Mouse (Mus musculus): Measurements from ENCODE around the gene Srp9.

The Srp9 gene

DNA sequence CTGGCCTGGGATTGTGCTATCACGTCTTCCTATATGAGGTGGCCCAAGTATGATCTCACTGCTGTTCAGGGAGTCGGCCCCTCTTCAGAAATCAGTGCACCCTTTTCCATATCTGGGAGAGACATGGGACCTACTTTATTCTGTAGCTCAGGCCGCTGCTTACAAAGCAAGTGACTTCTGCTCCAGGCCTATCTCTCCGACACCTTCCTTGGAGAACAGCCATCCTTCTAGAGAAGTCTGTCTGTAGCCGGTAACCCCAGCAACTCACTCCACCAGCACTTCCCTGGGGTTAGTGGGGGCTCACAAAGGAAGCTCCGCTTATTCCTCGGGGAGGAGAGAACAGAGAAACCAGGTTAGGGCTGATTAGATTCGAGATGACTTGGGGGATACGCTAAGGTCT is 17.3 kb upstream of the Srp9 start:
- no peak for DNase-seq

DNA sequence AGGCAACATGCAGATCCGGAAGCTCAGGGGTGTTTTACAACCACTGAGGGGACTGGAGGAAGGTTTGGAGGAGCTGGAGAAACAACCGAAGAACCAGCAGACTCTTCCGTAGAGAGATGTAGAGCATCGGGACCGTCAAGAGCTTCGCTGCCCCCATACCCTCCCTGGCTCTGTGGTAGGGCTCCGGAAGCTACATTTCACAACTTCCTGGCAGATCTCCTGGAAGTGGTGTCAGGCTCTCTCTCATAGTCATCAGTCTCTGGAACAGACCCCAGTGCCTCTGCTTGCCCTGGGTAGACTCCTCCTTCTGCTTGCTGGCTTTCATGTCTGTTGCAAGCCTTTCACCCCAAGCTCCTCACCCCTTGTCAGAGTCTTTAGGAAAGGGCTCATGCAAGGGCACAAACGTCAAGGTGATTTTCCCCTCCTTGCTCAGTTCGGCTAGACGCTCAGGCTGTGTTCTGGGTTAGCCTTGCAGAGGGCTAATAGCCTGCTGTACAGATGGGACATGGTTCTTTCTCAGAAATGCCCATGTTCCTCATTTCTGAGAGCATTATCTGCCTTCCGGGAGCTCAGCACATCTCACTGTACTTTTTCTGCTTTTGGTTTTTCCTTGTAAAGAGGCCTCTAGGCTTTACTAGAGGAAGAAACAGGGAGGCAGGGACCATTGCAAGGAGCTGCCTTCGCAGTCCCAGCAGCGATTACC is 16.0 kb upstream of the Srp9 start:
- no peak for DNase-seq

DNA sequence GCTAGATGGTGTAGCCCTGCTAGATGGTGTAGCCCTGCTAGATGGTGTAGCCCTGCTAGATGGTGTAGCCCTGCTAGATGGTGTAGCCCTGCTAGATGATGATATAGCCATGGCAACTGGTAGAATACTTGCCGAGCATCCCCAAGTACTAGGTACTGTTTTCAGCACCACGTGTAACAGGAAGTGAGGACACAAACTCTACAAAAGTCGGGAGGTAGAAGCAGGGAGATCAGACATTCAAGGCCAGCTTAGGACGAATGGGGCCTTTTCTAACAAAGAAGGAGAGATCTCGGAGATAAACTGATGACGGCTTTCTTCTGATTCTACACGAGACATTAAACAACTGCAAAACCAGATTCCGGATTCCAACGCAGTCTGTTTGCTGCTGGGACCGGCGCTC is 14.4 kb upstream of the Srp9 start:
- DNase-seq = no peak

DNA sequence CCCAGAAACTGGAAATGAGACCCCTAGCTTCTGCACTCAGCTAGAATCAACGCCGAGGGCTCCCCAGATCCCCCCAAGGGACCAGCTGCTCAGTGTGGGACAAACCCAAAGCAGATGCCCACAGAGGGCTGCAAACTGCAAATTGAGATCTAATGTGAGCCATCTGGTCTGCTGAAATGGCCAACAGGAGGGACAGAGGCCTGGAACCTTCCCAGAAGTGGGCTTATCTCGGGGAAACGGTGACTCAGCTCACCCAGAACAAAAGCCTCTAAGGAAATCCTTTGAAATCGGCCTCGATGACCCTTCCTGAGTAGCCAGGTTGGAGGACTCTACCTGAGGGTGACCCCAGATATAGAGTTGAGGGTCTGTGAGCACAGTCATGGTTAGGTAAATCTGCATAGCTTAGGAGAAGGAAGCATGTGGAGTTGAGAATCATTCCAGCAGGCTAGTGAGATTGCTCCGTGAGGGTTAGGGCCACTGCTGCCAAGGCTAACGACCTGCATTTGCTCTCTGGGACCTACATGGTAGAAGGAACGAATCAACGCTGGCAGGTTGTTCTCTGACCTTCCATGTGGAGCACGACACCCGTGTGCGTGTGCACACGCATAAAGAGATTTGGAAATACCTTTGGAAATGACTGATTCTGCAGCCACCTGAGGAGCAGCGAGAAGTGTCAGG is 13.7 kb upstream of the Srp9 start:
- DNase-seq = peak; percentile 44

DNA sequence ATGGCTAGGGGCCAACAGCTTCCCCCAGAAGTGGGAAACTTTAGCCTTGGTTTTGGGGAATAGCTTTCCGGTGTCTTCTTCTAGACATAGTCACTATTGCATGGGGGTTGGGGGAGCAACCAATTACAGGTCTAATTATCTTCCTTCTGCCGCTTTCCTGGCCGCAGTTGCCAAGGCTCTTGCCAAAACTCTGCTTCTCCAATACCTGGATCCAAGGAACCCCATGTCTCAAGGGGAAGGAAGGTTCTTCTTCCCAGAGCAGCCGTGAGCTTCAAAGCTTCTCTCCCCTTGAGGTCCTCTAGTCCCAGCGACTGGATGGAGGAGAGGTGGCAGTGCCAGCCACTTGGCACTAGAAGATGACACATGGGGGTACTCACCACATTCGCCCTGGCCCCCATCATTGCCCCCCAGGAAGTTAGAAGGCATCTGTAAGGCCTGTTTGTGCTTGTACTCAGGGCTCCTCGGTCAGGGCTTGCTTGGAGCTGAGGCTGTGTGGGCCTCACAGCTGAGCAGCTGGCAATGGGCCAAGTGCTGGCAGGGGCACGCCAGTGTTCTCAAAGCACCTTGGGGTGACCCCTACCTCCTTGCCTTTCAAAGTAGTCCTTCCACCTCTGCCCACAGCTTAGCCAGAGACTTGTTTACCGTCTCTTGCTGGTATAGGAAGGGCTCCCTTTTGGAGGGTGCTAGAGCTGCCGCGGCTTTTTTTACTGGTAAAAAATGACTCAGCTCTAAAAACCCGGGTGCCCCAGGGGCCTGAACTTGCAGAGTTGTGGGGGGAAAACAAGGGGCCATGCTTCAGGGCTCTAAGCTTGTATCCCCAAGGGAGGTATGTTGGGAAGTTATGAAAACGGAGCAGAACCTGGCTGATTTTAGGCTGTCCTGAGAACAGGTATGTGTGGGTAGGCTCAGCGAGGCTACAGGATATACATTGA is 12.9 kb upstream of the Srp9 start:
- peak; percentile 40 for DNase-seq

DNA sequence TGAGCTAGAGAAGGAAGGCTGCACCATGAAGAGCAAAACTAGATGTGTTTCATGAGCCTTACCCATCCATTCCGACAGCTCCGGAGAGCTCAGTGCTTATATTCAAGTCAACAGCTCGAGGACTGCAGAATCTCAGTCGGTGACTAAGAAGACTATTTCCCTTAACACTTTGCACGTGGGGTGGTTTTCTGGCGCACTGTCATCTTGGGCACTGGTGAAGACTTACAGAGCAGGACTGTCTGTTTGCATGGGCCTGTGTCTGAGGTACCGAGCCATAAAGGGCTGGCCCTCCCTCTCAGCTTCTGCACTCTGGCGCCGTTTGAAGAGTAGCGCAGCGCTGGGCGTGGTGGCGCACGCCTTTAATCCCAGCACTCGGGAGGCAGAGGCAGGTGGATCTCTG is 12.2 kb upstream of the Srp9 start:
- DNase-seq = no peak

DNA sequence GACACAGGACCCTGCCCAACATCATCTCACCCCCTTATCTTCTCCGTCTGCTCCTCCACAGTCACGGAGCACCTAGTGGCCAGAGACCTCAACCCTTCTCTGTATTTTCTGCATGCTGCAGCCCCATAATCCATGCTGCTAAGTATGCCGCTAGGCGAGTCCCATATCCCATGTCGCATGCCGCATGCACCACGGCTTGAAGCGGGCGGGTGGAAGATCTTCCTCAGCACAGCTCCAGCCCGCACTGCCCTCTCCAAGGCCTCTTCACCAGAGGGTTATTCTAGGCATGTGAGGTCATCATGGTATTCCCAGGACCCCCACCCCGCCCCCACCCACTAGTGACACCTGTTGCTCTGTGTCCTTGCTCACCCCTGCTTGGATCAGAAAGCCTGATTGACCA is 11.4 kb upstream of the Srp9 start:
- no peak for DNase-seq

DNA sequence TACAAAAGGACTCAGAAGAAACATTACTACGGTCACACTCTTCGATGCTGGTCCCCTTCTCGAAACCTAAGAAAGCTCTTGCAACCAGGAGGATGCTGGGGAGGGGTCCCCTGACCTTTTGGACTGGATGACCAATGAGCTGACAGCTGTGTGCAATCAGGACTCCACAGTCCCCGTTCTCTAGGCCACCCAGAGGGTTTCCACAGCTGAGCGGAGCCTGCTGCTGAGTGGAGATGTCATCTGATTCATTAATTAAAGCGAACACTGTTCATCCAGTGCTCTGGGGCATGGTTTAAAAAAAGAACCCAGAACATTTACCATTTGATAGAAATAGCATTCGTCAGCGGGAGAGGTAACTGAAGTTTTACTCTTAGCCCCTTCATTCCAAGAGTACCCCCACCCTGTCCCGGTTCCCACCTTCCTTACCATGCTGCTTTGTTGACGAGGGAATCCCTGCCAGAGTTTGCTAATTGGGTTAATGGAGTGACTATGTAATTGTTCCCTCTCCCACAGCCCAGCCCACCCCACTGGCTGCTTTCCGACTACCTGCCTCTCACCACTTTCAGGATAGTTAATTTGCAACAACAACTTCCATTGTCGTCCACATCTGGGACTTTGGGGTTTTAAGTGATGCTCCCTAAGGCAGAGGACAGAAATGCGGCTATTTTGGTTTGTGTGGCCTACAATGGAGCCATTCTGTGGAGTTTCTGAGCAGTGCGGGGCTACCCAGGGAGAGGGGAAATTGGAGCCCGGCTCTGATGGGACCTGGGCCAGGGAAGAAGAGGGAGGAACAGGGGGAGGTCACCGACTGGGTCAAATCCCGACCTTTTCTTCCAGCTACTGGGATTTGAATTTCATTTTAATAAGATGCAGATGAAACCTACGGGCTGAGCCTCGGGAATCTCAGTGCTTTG is 10.7 kb upstream of the Srp9 start:
- no peak for DNase-seq

DNA sequence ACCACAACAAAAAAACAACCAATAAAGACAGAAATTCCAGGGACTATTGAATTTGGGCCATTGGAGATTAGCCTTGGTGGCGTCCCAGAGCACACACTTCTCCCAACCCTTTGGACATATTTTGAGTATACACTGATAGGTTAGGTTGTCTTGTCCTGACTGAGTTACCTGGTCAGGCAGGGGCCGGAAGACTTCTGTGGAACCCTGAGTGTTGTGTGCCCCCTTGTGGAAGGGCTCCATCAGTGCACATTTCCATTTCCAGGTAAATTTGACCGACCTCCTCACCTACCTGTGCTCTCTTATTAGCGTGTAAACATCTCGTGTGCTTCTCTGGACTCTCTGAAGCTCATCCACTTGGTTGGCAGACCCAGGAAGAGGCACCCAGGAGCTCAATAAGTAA is 9.3 kb upstream of the Srp9 start:
- no peak for DNase-seq

DNA sequence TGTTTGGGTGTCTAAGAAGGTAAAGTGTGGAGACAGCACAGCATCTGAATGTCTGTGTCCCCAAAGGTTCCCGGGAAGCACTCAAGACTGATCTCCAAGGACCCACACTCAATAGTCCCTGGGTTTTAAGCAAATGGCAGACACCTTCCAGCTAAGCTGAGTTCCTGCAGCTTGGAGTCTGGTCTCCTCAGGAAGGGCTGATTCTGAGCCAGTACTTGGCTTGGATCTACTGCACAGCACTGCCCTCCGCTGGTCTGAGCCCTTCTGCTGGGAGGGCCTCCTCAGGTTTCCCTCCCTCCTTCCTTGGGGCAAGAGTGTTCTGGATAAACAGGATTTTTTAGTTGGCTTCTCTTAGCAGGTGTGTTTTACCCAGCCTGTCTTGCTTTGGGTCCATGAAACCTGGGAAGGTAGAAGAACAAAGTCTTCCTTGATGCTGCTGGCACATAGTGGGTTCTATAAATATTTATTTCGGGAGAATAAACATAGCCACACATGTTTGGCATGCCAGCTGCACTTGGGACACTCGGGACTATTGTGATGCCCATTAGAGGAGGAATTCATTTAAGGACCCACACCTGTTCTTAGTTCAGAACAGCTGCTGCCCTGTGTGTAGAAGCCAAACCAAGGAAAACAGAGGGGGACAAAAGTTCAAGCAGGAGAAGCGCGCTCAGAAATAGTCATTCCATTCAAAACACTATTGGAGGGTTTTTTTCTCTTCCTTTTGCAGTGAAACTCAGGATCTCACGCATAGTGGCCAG is 8.7 kb upstream of the Srp9 start:
- DNase-seq = peak; percentile 45

DNA sequence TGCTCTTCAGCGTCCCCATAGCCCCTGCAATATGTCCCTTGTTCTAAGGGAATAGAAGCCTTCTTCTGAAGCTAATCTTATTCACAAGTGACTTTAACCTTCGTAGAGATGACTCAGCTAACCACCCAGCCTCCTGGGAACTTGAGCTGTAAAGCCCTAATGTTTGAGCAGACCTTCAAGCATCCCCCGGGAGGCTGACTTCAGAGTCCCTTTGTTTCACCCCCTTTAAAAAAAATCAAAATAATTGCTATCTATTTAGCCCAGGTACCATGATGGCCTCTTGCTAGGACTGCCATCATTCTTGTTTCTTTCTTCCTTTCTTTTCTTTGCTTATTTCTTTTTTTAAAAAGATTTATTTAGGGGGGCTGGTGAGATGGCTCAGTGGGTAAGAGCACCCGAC is 2.1 kb upstream of the Srp9 start:
- DNase-seq = no peak

DNA sequence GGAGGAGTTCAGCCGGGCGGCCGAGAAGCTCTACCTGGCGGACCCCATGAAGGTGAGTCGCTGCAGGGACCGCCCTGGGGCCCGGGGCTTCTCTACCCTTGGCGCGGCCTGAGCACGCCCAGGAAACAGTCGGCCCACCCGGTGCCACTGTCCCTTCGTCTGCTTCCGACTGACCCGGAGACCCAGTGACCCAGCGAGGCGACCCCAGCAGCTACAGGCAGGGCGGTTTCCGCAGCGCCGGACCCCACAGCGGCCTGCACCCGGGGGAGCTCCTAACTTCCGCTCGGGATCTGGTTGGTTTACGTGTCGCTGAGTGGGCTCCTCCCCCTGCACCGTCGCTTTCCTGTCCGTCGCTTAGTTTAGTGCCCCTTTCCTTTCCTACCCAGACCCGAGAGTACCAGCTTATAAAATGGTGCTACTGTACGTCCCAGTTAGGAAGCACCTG is 409 bp downstream of the Srp9 start:
- peak; percentile 80 for DNase-seq

DNA sequence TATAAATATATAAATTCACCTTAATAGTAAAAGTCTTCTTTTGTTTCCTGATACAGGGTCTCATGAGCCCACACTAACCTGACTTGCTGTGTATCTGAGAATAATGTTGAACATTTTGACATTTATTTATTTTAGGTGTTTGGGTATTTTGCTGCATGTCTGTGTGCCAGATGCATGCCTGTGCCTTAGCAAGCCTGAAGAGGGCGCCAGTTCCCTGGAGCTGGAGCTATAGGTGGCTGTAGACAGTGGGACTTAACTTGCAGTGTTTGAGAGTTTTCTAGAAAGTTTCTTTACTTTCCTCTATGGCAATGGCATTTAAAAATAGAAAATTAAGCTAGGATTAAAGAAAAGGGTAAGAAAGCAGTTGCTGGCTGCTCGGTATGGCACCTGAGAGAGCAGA is 6.3 kb downstream of the Srp9 start:
- no peak for DNase-seq

DNA sequence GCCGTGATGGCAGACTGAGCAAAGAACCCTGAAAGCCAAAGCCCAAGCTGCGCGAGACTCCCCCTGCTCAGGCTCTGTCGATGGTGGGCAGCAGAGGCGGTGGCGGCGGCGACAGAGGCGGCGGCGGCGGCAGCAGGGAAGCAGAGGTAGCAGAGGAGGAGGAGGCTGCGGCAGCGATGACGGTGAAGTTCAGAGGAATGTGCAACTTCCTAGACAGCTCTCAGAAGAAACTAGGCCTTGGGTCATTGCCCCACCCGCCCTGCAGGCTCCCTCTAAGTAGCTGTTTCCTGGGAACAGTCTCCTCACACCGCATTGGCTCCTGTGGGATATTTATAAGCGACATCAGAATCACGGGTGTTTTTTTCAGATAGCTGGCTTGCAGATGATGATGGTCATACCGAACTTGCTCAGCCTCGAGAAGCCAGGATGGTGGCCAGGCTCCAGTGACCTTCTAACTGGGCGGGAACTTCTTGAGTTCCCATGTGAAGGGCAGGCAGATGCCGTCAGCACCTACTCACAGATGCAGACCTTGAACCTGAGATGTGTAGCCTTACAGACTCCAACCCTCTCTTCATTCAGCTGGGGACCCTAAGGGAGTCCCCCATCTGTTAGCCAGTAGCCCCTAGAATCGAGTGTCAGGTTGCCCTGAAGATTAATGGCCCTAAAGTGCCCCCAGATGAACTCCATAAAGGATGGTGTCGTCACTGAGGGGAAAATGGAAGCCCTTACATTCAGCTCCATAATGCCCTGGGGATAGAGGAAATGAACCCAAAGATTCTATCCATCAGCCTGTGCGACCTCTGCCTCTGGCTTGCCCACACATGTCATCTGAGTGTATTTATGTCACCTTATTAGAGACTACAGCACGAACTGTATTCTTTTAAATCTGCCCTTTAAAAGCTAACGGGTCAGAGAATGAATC is 12.9 kb downstream of the Srp9 start:
- DNase-seq = no peak

DNA sequence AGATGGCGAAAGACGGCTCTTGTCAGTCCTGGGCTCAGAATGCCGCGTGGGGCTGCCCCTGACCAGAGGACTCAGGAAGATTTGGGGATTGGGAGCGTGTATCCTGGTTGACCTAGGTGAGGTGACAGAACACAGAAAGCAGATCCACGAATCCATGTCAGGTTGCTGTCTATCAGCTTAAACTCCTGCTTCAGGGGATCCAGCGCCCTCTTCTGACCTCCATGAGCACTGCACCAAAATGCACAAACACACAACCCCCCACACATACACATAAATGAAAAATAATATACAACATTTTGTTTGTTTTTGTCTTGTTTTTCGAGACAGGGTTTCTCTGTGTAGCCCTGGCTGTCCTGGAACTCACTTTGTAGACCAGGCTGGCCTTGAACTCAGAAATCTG is 13.6 kb downstream of the Srp9 start:
- DNase-seq = no peak

DNA sequence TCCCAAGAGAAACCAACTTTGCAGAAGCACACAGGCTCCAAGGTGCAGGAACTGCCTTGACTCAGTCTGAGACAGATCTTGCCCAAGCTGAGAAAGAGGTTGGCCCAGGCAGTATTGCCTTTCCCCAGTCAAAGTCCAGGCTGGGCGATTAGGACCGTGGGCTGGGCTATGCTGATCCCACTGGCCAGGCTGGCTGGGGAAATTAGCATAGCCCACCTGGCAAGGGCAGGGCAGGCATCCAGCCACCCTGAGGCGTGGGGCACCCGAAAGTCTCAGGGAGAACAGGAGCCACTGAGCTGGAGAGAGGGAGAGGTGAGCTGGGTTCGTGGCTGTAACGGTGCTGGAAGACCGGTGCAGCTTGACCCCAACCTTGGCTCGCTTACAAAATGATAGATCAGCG is 15.4 kb downstream of the Srp9 start:
- no peak for DNase-seq

DNA sequence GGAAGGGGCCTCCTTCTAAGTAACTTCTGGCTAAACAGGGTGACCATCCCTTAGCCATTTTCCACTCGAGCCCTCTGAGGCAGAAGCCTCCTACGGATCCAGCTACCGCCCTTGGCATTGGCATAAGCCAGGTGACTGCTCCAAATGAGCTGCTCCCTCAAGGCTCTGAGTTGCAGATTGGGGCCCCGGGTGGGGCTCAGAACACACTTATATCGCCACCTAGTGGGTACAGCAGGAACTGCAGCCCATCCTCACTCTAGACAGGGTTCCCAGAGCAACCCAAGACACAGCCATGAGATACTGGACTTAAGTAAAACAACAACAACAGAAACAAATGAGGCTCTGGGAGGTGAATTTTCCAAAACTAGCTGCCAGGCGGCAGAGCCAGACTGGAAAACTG is 15.8 kb downstream of the Srp9 start:
- DNase-seq = peak; percentile 75

DNA sequence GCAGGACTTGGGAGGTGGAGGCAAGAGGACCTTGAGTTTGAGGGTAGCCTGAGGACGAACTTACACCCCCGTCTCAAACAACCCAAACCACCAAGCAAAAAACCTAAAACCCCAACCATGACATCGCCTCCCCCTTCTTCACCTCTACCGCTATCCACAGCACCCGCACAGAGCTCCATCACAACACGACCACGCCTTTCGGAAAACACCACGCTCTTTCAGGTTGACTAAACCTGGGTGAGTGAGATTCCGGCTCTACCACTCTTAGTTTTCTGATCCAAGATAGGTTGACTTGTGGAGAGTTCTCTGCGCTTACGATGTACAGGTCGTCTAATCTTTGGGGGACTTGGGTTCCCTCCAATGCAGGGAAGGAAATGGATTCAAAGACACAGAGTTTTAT is 18.2 kb downstream of the Srp9 start:
- no peak for DNase-seq

DNA sequence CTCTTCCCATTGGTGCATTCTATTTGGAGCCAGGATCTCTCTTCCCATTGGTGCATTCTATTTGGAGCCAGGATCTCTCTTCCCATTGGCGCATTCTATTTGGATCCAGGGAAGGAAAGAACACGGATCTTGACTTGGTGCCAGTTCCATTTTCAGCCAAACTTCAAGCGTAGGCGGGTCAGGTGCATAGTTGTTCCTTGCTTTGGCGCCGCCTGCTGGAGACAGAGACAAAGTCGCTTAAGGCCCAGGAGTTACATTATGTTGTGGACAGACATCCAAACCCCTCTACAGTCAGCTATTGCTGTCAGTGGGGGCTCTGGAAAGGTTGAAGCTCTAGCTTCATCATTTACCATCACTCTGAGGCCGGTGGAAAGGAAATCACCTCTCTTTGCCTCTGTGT is 18.8 kb downstream of the Srp9 start:
- no peak for DNase-seq

DNA sequence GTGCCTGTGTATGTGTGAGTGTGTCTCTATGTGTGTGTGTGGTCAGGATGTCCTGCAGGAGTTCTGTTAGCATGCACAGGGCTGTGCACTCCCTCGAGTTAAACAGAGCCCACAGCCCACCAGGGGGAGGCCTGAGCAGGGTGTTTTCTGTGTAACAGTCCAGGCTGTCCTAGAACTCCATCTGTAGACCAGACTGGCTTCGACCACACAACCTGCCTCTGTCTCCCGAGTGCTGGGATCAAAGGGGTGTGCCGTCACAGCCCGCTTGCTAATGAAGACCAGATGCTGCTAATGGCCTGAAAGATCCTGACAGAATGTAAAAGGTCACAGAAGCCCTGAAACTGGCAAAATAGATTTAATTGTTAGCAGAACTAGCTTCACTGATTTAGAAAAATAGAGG is 21.0 kb downstream of the Srp9 start:
- no peak for DNase-seq
